Mouse (Mus musculus) hindbrain, embryonic 14.5 days (tissue): ENCODE results near the gene Olfr309. TPM values are rescaled to one million over a fixed set of nuclear protein-coding genes. Genes with fewer than 3 reads are reported as not detected.

Source experiments
- microRNA-seq: library from miRNA; unstranded; fragments of <30 nt; microRNA quantifications from one replicate; pipeline ENCODE4, GENCODE M21; 2016
- polyA plus RNA-seq: library from polyadenylated mRNA; unstranded; fragments of >200 nt; fragmentation: Nextera tagmentation; extraction: Ambion mirVana; gene quantifications from 2 replicates; pipeline ENCODE4 v1.2.1, GENCODE M21; 2014

The Olfr309 gene
- polyA plus RNA-seq, 1 experiment from 2014 or later = not detected

Small RNA genes lying within 50 kb of the gene (microRNA-seq; reads per million reads assigned to microRNA genes)
- gene Gm23192 = not detected

Other genes with a start within 250 kb of the Olfr309 start
- gene Vmn2r75, start 141.9 kb downstream of the Olfr309 start, polyA plus RNA-seq = not detected in 2 replicates
- not detected in 2 replicates for gene Vmn2r76, start 67.4 kb downstream of the Olfr309 start, polyA plus RNA-seq
- not detected in 2 replicates for gene Olfr310, start 36.5 kb downstream of the Olfr309 start, polyA plus RNA-seq
- gene Olfr308, start 11.9 kb upstream of the Olfr309 start, polyA plus RNA-seq = not detected in 2 replicates
- gene Olfr307, start 23.9 kb upstream of the Olfr309 start, polyA plus RNA-seq = not detected in 2 replicates
- gene Olfr305, start 53.2 kb upstream of the Olfr309 start, polyA plus RNA-seq = not detected in 2 replicates
- not detected in 2 replicates for gene Olfr304, start 73.0 kb upstream of the Olfr309 start, polyA plus RNA-seq
- not detected in 2 replicates for gene Olfr303, start 84.1 kb upstream of the Olfr309 start, polyA plus RNA-seq
- gene Olfr301, start 90.1 kb upstream of the Olfr309 start, polyA plus RNA-seq = not detected in 2 replicates
- gene Olfr299, start 146.2 kb upstream of the Olfr309 start, polyA plus RNA-seq = not detected in 2 replicates
- not detected in 2 replicates for gene Olfr298, start 178.8 kb upstream of the Olfr309 start, polyA plus RNA-seq
- gene Olfr297, start 206.3 kb upstream of the Olfr309 start, polyA plus RNA-seq = not detected in 2 replicates